Mouse (Mus musculus): ENCODE measurements around the gene Gsk3b. TPM values are rescaled to one million over a fixed set of nuclear protein-coding genes. Genes with fewer than 3 reads are reported as not detected.
"Not testable (repeated sequence)": the region's sequence is repeated elsewhere in the genome, so short reads cannot be mapped to it uniquely, and the experiment has no call there.

The Gsk3b gene
- polyA plus RNA-seq (2015; fragmentation: Nextera tagmentation; extraction: Ambion mirVana) = 72.2 and 75.2 TPM in 2 replicates

DNA sequence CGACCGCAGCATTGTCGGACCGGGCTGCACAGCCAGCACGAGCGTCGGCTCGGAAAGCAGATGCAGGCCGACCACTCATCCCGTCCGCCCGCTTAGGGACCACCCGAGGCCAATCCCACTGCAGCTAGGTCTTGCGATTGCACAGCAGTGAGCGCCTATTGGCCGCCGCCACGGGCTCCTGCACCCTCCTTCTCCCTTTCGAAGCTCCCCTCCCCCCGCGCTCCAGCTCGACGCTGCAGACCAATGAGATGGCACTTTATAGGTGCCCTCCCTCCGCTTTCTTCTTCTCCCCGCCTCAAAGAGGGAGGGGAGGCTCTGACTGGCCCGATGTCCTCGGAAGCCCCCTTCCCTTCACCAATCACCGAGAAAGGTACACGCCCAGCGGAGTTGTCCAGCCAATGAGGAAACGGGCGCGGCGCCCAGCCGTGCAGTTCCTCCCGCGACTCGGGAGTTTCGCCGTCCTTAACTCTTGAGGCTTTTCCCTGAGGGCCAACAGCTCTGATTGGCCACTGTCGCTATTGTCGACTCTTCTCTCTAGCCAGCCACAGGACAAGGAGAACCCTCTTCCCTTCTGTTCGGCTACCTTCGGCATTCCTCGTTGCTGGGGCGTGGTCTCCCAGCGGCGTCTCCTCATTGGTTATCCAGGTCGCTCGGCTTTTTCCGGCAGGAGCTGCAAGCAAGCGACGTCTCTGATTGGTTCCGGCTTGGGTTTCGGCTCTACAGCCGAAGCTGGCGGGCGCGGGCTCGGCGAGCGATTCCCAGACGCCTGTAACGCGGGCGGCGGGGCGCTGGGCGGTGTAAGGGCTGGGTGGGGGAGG lies at the start of gene Gsk3b:
Gene Gsk3b (plus strand): TSS at position 373 of the 818 bp plus-strand sequence.
- H3K4me1 ChIP-seq = peaks cover 19% of the 10 kb centered on the region
- no peaks in the 10 kb centered on the region for H3K36me3 ChIP-seq

DNA sequence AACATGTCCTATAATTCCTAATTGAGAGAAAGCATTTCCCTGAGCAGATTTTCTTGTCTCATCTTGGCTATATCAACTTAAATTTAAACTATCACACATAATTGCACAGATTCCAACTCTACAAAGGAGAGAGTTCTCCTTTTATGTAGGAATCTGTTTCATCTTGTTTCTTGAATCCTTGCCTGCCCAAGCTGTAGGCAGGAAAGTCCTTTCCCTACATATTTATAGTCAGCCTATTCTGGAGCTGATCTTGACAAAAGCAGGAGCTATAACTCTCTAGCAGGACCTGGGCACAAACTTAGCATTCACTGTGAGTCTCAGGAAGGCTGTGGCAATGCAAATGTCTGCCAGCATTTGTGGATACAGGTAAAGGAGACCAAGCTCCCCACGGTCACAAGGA lies 46.6 kb upstream of the Gsk3b start:
- whole genome bisulfite sequencing = 94% methylated on average over 1 of the region's 1 CpGs
- no peak for ATAC-seq (ENCODE audit: insufficient number of reproducible peaks, insufficient read depth, low FRiP score, low TSS enrichment, low read depth)
- H3K36me3 ChIP-seq = no peaks in the 10 kb centered on the region

More for the DNA sequence above, at the start of gene Gsk3b:
- H3K9ac ChIP-seq = peak within 1 kb of the TSS; percentile 92
- ATAC-seq (ENCODE audit: insufficient number of reproducible peaks, insufficient read depth, low FRiP score, low TSS enrichment, low read depth) = peak; percentile 94
- peak within 1 kb of the TSS; percentile 94 for H3K4me3 ChIP-seq
- under 1% methylated on average over 69 of the region's 69 CpGs for WGBS
- peak within 1 kb of the TSS; percentile 84 for H3K4me2 ChIP-seq
- no peaks in the 10 kb centered on the region for H3K27me3 ChIP-seq
- no peaks in the 10 kb centered on the region for H3K9me3 ChIP-seq
- peak within 1 kb of the TSS; percentile 100 for H3K27ac ChIP-seq

DNA sequence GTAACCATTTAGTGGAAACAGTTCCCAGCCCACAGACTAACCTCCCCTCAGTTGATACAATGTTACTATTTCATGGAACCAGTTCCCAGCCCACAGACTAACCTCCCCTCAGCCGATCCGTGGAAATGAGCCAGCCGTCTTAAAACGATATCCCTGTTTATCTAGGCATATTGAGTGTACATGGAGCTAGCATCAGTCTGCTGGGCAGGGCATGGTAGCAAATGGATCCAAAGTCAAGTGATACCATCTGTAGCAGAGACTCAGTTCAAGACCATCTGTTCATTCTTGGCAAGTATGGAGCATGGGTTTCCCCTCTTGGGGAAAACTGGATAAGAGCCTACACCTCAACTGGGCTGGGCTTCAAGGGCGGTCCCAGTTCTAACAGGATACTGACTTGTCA lies 44.2 kb upstream of the Gsk3b start:
- H3K27me3 ChIP-seq = no peaks in the 10 kb centered on the region
- peaks cover 9% of the 10 kb centered on the region; the same call in 1 of the 2 replicates for H3K4me1 ChIP-seq
- H3K9me3 ChIP-seq = no peaks in the 10 kb centered on the region
- no peak overlapping the region for H3K4me2 ChIP-seq
- no peaks in the 10 kb centered on the region for H3K36me3 ChIP-seq
- H3K4me3 ChIP-seq = no peak overlapping the region
- no peak for ATAC-seq (ENCODE audit: insufficient number of reproducible peaks, insufficient read depth, low FRiP score, low TSS enrichment, low read depth)
- 74% methylated on average over 5 of the region's 5 CpGs for WGBS
- no peak overlapping the region for H3K9ac ChIP-seq
- no peak overlapping the region for H3K27ac ChIP-seq

More for the DNA sequence above, 46.6 kb upstream of the Gsk3b start:
- H3K4me1 ChIP-seq = no peaks in the 10 kb centered on the region
- no peak overlapping the region for H3K4me3 ChIP-seq
- no peaks in the 10 kb centered on the region for H3K9me3 ChIP-seq
- H3K4me2 ChIP-seq = no peak overlapping the region
- no peak overlapping the region for H3K27ac ChIP-seq
- H3K27me3 ChIP-seq = no peaks in the 10 kb centered on the region
- no peak overlapping the region for H3K9ac ChIP-seq

DNA sequence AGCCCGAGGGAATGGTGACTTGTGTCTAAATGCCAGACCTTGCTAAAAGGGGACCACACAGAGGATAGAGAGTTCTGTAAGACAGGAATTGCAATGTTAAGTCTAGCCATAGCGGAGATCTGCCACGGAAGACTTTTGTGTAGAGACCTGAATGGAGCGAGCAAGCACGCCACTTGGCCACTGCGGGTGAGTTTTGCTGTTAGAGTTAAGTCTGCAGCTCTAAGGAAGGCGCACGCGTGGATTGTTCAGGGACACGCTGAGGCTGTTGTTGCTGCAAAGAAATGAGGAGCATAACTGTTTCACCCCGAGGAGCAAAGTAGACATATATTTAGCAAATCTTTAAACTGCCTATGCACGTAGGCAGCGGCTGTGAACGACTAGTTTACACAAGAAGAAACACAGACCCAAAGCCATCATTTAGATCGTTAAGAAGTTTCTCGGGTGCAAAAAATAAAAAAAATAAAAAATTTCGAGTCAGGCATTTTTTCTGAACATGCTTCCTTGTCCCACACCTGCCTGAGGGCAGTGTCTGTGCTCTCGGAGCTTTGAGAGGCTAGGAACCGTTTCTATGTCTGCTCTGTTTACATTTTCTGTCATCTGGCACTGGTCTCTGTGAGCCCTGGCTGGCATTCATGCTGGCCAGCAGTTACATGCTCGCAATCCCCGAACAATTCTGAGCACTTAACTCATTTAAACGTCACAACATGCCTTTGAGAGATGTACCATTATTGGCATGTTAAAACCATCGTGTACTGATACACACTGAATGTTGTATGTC lies 40.8 kb upstream of the Gsk3b start:
- 52% methylated on average over 23 of the region's 23 CpGs for WGBS
- H3K4me1 ChIP-seq = peaks cover 9% of the 10 kb centered on the region; the same call in 1 of the 2 replicates
- H3K27me3 ChIP-seq = no peaks in the 10 kb centered on the region
- no peak overlapping the region for H3K9ac ChIP-seq
- H3K27ac ChIP-seq = no peak overlapping the region
- no peak for ATAC-seq (ENCODE audit: insufficient number of reproducible peaks, insufficient read depth, low FRiP score, low TSS enrichment, low read depth)
- peak overlapping the region; percentile 39 for H3K4me2 ChIP-seq
- H3K4me3 ChIP-seq = no peak overlapping the region
- H3K9me3 ChIP-seq = no peaks in the 10 kb centered on the region
- no peaks in the 10 kb centered on the region for H3K36me3 ChIP-seq

DNA sequence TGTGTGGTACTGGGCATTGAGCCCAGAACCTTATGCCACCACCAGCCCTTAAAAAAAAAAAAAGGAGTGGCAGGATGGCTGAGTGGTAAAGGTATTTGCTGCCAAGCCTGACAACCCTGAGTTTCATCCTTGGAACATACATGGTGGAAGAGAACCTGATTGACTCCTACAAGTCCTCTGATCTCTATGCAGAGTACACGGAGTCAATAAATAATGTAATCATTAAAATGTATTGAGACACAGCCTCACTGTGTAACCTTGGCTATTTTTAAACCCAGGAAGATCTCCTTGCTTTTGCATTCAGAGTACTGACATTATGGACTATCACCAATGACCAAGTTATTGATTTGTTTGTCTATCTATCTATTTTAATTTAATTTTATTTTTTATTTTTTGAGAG lies 30.9 kb upstream of the Gsk3b start:
- Histone ChIP-seq H3K4me3 (no peak overlapping the region), H3K9ac (no peak overlapping the region), H3K4me2 (no peak overlapping the region), H3K27me3 (no peaks in the 10 kb centered on the region), H3K36me3 (no peaks in the 10 kb centered on the region), H3K27ac (no peak overlapping the region), H3K4me1 (no peaks in the 10 kb centered on the region), H3K9me3 (no peaks in the 10 kb centered on the region)
- no peak for ATAC-seq (ENCODE audit: insufficient number of reproducible peaks, insufficient read depth, low FRiP score, low TSS enrichment, low read depth)
- 90% methylated on average over 1 of the region's 1 CpGs for WGBS

DNA sequence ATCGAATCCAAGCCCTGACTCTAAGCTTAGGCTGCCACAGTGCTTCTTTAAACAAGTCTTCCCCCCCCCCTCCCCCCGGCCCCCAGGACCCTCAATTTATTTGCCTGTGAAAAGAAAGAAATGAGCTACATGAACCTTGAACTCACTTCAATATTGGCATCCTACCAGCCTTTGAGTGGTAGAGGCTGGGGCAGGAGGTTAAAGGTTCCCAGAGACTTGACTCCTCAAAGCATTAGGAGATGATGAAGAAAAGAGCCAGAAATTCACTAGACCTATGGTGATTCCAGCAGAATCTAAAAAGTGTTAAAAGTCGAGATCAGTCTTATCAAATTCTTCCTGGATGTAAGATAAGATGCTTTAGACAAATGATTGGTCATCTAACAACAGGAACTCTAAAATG lies 30.0 kb upstream of the Gsk3b start:
- H3K9ac ChIP-seq = no peak overlapping the region
- WGBS = 76% methylated on average over 3 of the region's 3 CpGs
- no peak overlapping the region for H3K27ac ChIP-seq
- ATAC-seq (ENCODE audit: insufficient number of reproducible peaks, insufficient read depth, low FRiP score, low TSS enrichment, low read depth) = no peak
- no peaks in the 10 kb centered on the region for H3K27me3 ChIP-seq
- no peaks in the 10 kb centered on the region for H3K4me1 ChIP-seq
- H3K4me3 ChIP-seq = no peak overlapping the region
- no peaks in the 10 kb centered on the region for H3K9me3 ChIP-seq
- no peak overlapping the region for H3K4me2 ChIP-seq
- no peaks in the 10 kb centered on the region for H3K36me3 ChIP-seq

DNA sequence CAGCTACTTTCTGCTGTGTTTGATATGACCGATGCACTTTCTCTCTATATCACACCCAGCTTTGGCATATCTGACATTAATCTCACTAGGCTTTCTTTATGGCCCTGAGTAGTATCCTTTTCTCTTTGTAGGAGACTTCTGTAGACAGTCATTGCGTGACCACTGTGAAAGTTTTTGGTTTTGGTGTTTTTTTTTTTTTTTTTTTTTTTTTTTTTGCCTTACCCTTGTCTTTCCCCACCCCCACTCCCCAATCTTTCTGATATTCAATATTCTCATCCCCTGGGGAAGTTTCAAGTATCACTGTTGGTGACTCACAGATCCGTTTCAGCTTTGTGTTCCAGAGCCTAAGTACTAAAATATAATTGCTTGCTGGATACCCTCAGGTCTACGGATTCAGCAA lies 29.2 kb upstream of the Gsk3b start:
- no peak overlapping the region for H3K4me3 ChIP-seq
- no peaks in the 10 kb centered on the region for H3K36me3 ChIP-seq
- H3K27ac ChIP-seq = no peak overlapping the region
- ATAC-seq (ENCODE audit: insufficient number of reproducible peaks, insufficient read depth, low FRiP score, low TSS enrichment, low read depth) = no peak
- no peak overlapping the region for H3K4me2 ChIP-seq
- WGBS = 58% methylated on average over 4 of the region's 4 CpGs
- H3K27me3 ChIP-seq = no peaks in the 10 kb centered on the region
- H3K9ac ChIP-seq = no peak overlapping the region
- no peaks in the 10 kb centered on the region for H3K4me1 ChIP-seq
- H3K9me3 ChIP-seq = no peaks in the 10 kb centered on the region

DNA sequence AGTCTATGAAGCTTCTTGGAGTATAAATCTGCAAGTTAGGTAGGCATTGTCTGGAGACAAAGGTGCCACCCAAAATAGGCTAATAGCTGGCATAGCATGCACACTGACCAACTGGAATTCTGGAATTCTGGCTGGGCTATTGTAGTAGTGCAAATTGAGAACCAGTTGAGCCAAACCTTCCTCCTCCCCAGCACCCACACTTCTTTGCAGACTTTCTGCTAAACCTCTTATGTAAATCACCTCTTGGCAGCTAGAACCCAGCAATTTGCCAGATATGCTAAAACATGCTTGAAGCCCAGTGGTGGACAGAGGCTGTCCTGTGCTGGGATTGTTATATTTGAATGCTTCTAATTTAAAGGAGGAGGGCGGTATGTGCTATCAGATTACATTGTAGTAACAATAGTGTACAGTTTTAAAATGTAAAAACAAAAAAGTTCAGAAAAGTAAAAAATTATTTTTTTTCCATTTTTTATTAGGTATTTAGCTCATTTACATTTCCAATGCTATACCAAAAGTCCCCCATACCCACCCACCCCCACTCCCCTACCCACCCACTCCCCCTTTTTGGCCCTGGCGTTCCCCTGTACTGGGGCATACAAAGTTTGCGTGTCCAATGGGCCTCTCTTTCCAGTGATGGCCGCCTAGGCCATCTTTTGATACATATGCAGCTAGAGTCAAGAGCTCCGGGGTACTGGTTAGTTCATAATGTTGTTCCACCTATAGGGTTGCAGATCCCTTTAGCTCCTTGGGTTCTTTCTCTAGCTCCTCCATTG lies 14.8 kb upstream of the Gsk3b start:
- H3K27me3 ChIP-seq; H3K4me3 ChIP-seq; H3K9ac ChIP-seq; H3K4me2 ChIP-seq; ATAC-seq (ENCODE audit: insufficient number of reproducible peaks, insufficient read depth, low FRiP score, low TSS enrichment, low read depth); H3K27ac ChIP-seq; H3K36me3 ChIP-seq; H3K9me3 ChIP-seq; H3K4me1 ChIP-seq: not testable (repeated sequence)
- WGBS = 79% methylated on average over 1 of the region's 5 CpGs

DNA sequence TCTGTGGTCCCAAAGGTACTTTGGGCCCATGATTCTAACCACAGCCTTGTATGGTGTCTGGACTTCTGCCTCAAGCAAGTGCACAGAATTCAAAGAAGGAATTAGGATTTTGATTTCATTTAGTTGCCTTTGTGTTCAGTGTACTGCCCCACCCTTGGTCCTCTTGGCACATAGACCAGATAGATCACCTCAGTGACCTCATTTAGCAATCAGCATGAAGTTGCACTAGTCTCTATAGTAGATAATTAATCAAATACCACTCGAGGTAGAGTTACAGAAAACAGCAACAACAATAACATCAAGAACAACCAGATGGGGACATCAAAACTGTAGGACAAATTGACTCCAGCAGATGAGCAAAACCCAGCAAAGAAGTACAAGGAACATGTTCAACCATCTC lies 8.6 kb upstream of the Gsk3b start:
- H3K9ac ChIP-seq = no peak overlapping the region
- H3K9me3 ChIP-seq = no peaks in the 10 kb centered on the region
- ATAC-seq (ENCODE audit: insufficient number of reproducible peaks, insufficient read depth, low FRiP score, low TSS enrichment, low read depth) = no peak
- H3K4me2 ChIP-seq = no peak overlapping the region
- H3K36me3 ChIP-seq = no peaks in the 10 kb centered on the region
- no peaks in the 10 kb centered on the region for H3K4me1 ChIP-seq
- H3K27ac ChIP-seq = no peak overlapping the region
- H3K4me3 ChIP-seq = no peak overlapping the region
- H3K27me3 ChIP-seq = no peaks in the 10 kb centered on the region
- 74% methylated on average over 1 of the region's 1 CpGs for WGBS

DNA sequence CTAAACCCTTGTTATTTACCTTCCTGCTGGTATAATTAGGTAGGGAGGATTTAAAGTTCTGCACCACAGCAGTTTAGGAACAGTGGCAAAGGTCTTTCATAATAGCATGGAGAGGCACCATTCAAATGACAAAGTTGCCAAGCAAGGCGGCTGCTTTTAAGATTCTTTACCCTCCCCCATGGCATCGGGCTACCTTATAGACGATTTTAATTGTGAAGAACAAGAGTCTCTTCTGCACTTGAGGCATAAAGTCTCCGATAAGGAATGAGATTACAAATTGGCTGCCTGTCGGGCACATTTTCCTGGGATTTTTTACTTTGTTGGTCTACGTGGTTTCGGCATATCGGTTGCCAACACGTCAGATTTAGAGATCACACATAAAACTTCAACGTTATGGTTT lies 1.6 kb upstream of the Gsk3b start:
- peak overlapping the region; percentile 90 for H3K9ac ChIP-seq
- peak overlapping the region; percentile 100 for H3K27ac ChIP-seq
- H3K4me1 ChIP-seq = peaks cover 5% of the 10 kb centered on the region; the same call in 1 of the 2 replicates
- ATAC-seq (ENCODE audit: insufficient number of reproducible peaks, insufficient read depth, low FRiP score, low TSS enrichment, low read depth) = no peak
- H3K36me3 ChIP-seq = no peaks in the 10 kb centered on the region
- peak overlapping the region; percentile 94 for H3K4me3 ChIP-seq
- 24% methylated on average over 10 of the region's 10 CpGs for WGBS
- H3K4me2 ChIP-seq = peak overlapping the region; percentile 64
- no peaks in the 10 kb centered on the region for H3K9me3 ChIP-seq
- H3K27me3 ChIP-seq = no peaks in the 10 kb centered on the region

DNA sequence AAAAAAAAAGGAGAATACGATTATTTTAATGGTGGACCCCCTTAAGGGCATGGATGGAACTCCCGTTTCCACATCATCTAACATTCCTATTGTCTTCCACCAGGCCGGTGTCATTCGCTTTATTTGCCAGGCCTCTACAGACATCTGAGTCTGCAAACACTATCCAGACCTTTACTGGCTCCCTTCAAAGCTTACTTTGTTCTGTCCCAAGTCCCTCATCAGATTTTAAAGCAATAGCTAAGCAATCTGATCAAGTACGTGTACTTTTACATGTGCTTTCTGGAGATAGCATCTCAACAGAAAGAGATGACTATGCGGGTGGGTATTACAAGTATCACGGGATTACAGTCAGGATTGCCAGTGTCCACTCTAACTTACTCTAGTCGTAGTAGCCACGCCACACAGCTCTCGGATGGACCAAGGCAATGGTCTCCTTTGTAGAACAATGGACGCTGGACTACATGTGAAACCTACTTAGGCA lies 1.1 kb upstream of the Gsk3b start:
- peaks cover 9% of the 10 kb centered on the region for H3K4me1 ChIP-seq
- H3K9ac ChIP-seq = peak overlapping the region; percentile 90
- no peaks in the 10 kb centered on the region for H3K9me3 ChIP-seq
- 4% methylated on average over 11 of the region's 11 CpGs for WGBS
- peak overlapping the region; percentile 100 for H3K27ac ChIP-seq
- ATAC-seq (ENCODE audit: insufficient number of reproducible peaks, insufficient read depth, low FRiP score, low TSS enrichment, low read depth) = no peak
- H3K4me2 ChIP-seq = peak overlapping the region; percentile 64
- peak overlapping the region; percentile 94 for H3K4me3 ChIP-seq
- H3K27me3 ChIP-seq = no peaks in the 10 kb centered on the region
- no peaks in the 10 kb centered on the region for H3K36me3 ChIP-seq
